Mouse (Mus musculus): ENCODE results near the gene Ubp1.

GRCm38 (mm10) chr9:113894903-113895302 lies 35.8 kb upstream of the Ubp1 start:
- TF ChIP-seq USF1 (IDR thresholded peaks at IDR 0.05; ENCODE audit: low read depth) (no peak), CTCF (IDR thresholded peaks at IDR 0.05; ENCODE audit: control insufficient read depth, insufficient read depth, insufficient read length) (no peak), MYOG (IDR thresholded peaks at IDR 0.05; ENCODE audit: control insufficient read depth, extremely low read depth, insufficient read length) (no peak), MAX (IDR thresholded peaks at IDR 0.05) (no peak), FOSL1 (IDR thresholded peaks at IDR 0.05; ENCODE audit: insufficient read depth, low read length, poor library complexity, severe bottlenecking) (no peak)
